Mouse (Mus musculus) heart, adult 9 months (tissue): ENCODE results near the gene Phlda3.

Source experiments
- DNase-seq, 2 experiments: peaks; one replicate each; pipeline ENCODE4 v3.0.0; 2022; ENCODE audit warnings: low spot score in 2 of 2

Phlda3 gene

DNA sequence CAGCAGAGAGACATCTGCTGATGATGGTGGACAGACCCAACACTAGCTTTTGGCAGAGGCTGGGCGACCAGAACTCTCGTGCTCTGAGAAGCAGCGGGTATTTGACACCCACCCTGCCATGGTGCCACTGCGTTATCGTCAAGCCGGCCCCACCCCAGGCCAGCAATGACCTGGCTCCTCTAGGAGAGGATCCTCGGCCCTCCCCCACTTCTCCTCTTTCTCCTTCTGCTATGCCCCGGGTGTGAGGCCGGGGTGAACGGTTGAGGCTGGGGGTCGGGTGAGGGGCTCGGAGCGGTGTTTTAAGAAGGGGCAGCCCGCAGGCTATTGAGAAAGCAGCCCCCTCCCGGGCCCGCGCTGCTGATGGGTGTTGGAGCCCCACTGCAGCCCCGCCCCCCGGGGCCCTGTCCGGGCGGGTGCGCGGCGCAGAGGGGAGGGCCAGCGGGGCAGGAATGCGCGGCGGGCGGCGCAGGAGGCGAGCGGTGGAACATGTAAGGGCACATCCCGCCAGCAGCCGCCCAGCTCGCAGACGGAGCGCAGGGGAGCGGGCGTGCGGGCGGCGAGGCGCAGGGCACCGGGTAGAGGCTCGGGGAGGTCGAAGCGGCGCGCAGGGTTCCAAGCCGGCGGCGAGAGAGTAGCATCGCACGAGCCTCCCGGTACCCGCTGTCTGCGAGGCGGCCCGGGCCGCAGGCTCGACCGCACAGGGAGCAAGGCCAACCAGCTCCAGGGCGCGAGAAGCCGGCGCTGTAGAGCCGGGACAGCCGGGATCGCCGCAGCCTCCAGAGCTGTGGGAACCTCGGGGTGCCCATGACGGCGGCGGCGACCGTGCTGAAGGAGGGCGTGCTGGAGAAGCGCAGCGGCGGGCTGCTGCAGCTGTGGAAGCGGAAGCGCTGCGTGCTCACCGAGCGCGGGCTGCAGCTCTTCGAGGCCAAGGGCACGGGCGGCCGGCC is at the start of gene Phlda3:
Gene Phlda3, plus strand, starts transcription at position 475 of the 947 bp plus-strand sequence.
- peak; percentile 85 to 87 for DNase-seq

DNA sequence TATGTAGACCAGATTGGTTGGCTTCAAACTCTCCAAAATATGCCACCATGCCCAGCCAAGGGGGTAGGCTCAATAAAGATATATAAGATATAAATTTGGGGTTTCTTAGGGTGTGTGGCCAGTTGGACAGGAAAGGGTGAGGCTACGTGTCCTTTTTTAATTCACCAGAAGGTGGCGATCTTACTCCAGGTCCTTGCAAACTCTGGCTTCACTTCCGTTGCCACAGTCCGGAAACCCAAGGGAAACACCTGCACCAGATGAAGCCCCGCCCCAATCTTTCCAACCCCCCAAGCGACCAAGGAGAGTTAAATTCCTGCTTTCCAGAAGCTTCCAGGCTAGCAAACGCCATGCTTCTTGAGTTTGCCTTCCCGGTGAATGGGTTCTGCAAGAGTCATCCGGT is 46.4 kb upstream of the Phlda3 start:
- peak; percentile 75 to 81 for DNase-seq

DNA sequence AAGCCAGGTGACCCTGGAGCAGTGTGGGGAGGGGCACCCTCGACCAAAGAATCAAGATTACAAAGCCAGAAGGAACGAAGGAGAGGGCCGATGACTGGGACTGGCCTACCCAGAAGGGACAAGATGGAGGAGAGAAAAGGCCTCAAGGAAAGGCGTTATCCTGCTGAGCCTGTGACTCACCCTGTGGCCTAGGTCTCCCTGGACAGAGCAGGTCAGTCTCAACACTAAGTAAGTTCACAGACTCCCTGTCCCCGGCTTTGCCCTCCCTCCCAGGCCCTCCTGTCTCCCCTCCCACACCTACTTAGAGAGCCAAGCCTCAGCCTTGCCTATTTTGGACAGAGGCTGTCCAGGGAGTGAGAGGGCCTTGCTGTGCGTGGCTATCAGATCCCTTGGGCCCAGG is 45.9 kb upstream of the Phlda3 start, which contains the start of gene Csrp1:
Gene Csrp1, plus strand, starts transcription at position 79 of the 400 bp plus-strand sequence.
- DNase-seq: no peak

DNA sequence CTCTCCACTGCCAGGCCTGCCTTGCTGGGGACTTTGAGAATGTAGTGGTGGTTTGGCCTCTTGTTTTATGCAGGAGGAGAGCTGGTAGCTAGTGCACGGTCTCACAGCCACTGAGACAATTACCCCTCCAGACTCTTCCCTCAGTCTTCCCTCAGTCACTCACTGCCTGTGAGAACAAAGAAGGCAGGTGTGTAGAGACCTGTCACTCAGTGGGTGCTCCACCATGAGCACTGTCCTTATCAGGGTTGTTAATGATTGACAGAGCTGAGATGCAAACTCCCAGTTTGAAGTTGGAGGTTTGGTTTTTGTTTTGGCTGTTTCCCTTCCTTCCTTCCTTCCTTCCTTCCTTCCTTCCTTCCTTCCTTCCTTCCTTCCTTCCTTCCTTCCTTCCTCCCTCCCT is 42.9 kb upstream of the Phlda3 start:
- DNase-seq: no peak

DNA sequence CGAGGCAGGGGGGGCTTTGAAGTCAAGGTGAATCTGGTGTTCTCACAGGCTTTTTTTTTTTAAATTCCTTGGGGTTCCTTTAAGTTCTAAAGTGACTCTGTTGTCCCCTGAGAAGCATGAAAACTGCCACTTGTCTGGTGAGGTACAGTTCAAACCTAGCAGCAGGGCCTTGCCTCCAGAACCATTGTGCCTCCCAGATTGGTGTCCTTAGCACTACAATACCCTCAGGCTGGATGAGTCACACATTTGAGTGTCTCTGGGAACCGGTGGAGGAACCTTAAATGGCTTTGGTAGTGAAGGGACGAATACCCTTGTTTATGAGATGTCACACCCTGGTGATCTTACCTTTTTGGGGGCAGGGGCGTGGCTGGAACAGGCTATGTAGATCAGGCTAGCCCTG is 41.8 kb upstream of the Phlda3 start:
- no peak for DNase-seq

DNA sequence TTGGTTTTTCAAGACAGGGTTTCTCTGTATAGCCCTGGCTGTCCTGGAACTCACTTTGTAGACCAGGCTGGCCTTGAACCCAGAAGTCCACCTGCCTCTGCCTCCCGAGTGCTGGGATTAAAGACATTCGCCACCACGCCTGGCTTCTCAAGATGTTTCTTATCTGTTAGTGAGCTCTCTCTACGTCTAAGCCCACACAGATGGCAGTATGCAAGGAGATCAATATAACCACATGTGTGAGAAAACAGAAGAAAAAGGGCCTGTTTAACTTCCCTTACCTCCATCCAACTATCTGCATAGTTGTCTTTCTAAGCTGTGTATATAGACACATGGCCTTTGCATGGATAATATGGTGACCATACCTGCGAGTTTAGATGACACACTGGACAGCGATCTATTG is 40.6 kb upstream of the Phlda3 start:
- no peak for DNase-seq

DNA sequence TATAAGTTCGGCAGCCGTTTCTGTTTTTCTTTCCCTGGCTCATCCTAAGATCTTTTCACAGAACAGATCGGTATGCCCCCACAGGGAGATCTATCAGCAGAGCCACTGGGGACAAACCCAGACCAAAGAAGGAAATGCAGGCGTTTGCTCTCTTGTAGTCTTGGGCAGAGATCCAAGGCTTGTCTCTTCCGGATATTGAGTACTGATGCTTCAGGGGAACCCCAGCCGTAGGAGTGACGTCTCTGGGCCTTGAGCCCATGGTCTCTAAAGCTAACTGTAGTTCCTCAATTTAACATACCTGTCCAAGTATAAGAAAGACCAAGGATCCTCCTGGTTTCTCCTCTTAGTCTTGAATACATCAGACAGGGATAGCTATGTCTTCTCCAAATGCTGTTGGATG is 40.0 kb upstream of the Phlda3 start:
- DNase-seq: peak; percentile 78 to 85

DNA sequence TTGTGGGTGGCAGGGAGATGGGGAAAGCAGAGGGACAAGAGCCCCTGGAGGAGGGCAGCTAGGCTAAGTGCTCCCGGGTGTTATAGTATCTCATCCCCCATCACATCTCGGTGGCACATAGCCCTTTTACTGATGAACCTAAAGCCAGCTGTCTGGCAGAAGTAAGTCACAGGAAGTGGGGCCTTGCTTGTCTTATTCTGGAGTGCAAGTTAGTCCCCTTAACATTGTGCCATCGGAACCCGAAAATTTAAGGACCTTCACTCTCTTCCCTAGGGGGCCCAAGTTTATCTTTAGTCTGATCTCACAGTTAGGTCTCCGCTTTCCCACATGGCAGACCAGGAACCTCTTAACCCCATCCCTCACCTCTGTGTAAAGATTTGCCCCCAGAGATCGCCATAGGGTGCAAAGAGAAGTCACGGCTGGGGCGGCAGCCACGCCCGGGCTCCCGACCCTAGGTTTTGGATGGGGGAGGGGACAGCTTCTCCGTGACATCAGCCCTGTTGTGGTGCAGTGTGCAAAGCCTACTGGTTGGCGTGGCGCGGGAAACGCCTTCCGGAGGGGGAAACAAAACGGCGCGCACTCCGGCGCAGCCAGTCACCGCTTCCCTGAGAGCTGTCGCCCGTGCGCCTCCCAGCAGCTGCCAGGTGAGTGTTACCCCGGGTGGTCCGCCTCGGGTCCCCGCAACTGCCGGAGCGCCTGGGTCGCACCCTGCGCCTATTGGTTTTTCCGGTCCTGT is 37.1 kb upstream of the Phlda3 start:
- DNase-seq: peak; percentile 91 to 95

DNA sequence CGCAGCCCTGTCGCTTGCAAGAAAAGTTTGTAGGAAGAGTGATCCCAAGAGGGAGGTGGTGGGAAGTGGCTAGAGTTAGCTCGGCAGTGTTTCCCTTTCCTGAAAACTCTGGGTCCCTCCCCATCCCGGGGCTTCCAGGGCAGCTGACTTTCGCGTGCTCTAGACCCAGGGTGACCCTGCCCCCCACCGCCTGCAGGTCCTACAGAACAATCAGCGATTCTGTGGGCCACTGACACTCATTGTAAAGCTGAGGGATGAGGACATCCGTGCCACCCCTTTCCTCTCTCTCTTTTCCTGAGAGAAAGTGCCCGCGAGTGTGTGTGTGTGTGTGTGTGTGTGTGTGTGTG is 36.6 kb upstream of the Phlda3 start:
- no peak for DNase-seq

DNA sequence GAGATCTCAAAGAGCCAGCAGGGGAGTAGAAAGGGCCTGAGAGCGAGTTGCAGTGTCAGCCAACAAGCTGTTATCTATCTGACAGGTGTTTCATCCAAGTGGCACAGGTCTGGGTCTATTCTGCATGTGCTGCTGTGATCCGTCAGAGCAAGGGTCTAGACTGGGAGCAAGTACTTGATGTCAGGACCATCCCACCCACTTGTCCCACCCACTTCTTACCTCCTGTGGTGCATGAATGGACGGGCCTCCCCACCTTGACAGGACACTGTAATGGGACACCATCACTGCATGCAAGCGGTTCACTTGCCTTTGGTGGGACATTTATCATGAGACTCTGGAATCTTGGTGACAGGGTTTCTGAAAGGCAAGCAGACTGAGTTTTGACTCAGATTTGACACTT is 36.1 kb upstream of the Phlda3 start:
- no peak for DNase-seq

DNA sequence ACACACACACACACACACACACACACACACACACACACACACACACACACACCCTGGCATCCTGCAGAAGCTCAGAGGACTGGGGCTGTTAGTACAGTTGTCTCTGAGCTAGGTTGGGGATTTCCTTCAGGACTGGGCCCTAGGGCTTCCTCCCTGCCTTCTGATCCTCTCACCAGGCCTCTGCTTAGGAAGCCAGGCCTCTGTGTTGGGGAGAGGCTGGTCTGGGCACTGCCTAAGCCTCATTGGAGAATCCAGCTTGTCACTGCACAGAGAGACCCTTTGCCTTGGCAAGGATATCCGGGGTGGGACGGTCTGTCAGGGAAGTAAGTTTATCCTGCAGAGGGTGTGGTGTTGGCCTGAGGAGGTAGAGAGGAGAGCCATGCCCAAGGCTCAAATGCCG is 35.6 kb upstream of the Phlda3 start:
- DNase-seq: no peak

DNA sequence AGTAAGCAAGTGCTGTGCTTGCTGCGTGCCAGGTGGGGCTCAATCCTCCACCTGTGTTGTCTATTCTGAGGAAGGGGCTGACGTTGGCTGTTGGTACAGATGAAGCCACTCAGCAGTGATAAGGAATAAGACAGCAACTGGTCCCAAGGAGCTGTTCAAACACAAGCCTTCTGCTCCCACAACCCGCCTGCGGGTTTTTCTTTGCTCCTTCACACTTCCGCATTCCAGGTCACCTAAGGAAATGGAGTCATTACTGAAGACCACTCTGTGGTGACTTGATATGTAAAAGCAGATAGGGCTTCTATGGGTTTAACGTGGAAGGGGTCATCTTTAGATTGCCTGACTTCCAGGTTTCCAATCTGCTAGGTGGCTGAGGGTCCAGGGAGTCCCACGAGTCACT is 34.5 kb upstream of the Phlda3 start:
- DNase-seq: no peak

DNA sequence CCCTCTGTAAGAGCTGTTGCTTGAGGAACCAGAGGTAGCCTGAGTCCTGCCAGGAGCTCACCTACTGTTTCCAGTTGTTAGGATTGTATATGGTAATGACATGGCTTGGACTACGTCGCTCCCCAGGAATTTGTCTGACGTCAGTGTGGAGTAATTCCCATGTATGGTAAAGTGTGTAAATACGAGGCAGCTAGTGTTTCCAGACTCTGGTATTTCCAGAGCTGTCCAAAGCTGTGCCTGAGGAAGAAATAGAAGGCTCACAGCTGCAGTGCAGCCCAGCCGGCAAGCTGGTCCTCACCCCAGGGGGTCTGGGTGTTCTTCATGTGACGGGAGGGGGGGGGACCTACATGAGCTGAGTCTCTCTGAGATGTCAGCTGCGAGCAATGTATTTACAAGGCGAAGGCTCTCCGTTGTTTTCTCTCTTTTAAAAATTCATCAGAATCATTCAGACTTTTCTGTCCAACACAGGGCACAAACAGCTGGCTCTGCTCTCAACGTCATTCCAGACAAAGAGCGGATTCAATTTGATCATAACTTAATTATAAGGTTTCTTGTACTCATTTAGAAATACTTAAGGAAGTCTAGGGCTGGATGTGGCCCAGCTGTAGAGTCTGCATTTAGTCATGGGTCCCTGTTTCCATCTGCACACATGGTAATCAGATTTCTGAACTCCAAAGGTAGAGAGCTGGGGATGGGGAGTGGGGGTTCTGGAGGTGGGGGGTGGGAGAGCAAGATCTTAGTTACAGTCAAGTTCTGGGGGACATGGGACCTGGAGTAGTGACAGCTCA is 33.8 kb upstream of the Phlda3 start:
- no peak for DNase-seq

DNA sequence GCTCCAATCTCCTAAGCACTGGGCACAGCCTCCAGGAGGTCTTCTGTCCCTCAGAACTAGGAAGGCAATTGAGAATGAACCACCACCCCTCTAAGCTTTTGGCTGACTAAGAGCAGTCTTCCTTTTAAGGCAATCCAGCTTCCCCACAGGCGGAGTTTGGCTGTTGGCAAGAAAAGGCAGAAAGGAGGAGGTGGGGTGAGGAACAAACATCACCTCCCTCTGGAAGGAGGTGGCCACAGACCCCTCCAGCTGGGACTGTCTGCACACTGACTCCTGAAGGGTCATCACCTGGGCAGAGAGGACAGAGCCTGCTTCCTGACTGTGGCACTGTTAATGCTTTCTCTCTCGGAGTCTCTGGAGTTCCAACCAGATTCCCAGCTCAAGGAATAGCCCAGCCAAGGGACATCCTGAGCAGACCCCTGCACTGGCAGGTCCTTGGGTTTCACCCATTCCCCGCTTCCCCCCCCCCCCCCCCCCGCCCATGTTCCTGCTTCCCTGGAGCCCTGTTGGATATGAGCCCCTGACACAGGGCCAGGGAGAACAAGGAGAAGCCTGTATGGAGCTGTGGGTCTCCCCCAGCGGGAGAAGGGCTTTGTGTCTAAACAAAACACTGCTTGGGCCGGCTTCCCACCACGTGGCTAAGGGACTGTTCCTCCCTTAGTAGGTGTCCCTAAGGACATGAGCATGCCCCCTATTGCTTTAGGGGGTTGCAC is 31.5 kb upstream of the Phlda3 start:
- peak; percentile 58 to 76 for DNase-seq

DNA sequence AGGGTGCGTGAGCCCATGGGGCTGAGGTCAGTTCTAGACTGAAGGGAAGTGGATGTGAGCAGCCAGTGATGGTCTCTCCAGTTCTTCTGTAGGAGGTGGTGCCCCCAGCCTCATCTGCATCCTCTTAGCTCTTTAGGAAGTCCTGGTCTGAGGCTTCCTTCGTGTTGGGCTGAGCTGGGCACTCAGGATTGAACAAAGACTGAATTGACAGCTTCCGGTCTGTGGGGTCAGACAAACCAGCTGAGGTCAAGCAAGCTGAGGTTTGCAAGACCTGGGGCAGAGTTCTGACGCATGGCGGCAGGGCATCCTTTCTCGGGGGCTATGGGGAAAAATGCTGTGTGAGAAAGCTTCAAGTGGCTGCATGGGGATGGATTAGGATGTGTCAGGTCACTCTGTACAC is 30.5 kb upstream of the Phlda3 start:
- no peak for DNase-seq

DNA sequence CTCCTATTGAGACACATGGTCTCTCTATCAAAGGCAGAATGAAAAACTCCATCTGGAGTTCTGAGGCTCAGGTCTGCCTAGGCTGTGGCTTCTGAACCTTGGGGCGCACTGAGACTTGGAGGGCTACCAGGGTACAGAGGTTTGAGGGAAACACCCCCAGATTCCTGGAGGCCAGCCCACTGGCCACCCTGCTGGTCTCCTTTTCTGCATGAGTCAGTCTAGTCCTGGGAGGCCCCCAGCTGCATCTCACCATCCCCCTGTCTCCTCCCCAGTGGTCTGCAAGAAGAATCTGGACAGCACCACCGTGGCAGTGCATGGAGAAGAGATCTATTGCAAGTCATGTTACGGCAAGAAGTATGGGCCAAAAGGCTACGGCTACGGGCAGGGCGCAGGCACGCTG is 20.9 kb upstream of the Phlda3 start:
- peak in 1 of 2 experiments; percentile 29 for DNase-seq

DNA sequence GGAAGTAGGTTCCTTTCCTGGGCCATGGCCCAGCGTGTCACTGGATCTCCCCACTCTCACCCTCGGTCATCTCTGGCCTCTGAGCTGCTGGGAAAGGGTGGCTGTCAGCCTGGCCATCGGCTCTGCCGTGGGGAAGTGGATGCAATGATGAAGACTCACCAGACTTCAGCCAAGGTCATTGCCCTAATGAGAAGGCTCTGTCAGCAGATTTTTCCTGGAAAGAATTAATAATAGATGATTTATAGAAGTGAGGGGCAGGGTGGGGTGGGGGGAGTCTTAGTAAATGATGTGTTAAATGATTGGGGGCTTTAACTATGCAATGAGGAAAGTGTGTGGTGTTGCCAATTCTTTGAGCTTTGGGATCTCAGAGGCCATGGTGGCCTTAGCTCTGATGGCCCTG is 19.7 kb upstream of the Phlda3 start:
- no peak for DNase-seq

DNA sequence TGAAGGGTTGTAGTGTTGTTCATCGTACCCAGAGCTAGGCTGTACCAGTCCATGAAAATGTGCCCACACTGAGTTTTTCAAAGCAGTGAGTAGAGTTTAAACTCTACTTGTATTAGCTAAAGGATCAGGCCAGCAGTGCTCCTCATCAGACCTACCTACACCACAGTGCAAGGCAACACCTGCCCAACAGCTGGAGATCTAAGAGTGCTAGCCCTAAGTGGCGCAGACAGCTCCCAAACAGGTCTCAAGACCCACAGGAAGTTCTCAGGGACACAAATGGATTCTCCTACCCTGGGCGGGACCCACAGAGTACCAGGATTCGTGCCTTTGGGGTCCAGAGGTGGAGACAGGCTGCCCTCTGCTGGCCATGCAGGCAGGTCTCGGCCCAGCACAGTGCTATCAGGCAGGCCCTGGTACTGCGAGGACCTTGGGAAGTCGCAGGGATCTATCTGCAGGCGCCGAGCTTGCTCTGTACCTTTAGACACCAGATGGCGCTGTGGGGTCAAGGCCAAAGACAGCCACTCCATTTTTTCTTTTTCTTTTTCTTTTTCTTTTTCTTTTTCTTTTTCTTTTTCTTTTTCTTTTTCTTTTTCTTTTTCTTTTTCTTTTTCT is 13.1 kb upstream of the Phlda3 start:
- peak; percentile 89 to 93 for DNase-seq

DNA sequence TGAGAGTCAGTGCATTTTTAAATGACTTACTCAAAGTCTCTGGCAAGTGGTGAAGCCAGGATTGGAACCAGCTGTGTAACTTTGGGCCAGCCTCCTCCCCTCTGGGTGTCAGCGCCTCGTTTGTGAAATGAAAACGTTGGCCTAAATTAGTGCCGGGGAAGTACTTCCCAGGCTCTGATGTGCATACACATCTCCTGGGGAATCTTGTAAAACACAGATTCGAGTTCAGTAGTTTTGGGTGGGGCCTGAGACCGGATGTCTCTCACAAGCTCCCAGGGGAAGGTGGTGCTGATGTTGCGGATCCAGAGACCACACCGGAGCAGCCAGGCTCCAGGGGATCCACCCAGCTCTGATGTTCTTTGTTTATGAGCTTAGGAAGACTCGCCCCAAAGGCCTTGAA is 10.6 kb upstream of the Phlda3 start:
- DNase-seq: peak; percentile 87 to 89

DNA sequence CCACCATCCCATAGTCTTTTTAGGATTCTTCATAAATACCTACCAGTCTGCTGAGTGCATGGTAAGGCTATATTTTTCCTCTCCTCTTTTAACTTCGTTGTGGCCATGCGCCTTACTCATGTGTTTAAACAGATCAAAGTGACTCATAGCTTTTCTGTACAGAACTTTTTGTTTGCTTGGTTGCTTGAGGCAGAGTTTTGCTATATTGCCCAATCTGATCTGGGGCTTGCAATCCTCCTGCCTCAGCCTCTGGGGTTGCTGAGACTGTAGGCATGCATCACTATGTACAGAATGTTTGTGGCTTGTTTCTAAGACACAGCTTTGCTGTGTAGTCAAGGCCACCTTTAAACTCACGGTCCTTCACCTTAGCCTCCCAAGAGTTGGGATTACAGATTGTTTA is 10.0 kb upstream of the Phlda3 start:
- DNase-seq: no peak

DNA sequence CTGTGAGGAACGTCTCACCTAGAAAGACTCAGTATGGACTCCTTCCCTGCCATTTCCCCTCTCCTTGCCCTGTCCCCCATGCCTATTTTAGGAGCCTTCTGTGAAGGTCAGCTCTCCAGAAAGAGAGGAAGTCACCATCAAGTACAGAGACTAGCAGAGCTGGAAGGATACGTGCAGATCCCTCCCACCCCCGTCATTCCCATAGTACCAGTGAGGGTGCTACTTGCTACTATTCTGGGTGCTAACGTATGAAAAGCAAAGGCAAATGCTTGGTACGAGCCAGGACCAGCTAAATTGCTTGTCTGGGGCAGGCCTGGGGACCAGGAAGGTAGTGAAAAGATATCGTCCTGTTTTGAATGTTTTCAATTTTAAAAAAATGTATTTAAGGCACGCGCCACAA is 8.6 kb upstream of the Phlda3 start:
- no peak for DNase-seq
